In the genomic region with DNA sequence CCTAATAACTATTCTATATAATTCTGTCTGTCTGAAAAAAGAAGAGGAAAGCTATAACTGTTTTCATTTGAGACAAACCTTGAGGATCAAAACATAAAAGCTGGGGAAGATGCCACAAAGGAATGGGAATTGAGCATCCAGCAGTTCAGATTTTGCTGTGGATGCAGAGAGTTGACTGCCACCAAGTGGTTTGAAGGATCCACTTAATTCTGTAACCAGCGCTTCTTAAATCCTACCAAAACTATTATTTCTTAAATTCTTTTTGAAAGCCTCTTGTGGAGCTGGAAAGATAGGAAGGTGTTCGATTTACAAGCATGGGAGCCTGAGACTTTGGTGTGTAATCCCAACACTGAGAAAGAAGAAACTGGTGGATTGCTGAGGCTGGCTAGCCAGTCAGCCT, we compare ENCODE assay signal across 13 mouse cellular contexts.
DNase-seq lines count a peak whose midpoint lies in the region; ATAC-seq and TF ChIP-seq lines count a peak whose summit lies in the region.
"Had no signal": no experiment of that assay in that cellular context is flagged by ENCODE, and none has a peak within 500 bp of the region (broad histone marks: within the 10 kb centered on the region; RNA-seq: fewer than 3 reads in every experiment).

No protein-coding gene starts in this region.

- no peaks in the 10 kb centered on the region for H3K27me3 ChIP-seq in forebrain, postnatal 0 days (ENCODE audit: insufficient read depth, low read length)
- H3K27me3 ChIP-seq in forebrain, embryonic 11.5 days (ENCODE audit: control insufficient read depth, insufficient read depth, low read length) = no peaks in the 10 kb centered on the region
- H3K27me3 ChIP-seq: hindbrain, embryonic 15.5 days; neural tube, embryonic 13.5 days had no signal

- 72% methylated on average over 2 of the region's 2 CpGs for WGBS in forebrain, postnatal 0 days
- WGBS in forebrain, embryonic 11.5 days = 86% methylated on average over 2 of the region's 2 CpGs

- no peak overlapping the region for H3K4me2 ChIP-seq in forebrain, postnatal 0 days (ENCODE audit: low read depth)
- H3K4me2 ChIP-seq in forebrain, embryonic 11.5 days (ENCODE audit: low read depth, low read length, severe bottlenecking) = no peak overlapping the region
- H3K4me2 ChIP-seq: hindbrain, embryonic 15.5 days; neural tube, embryonic 13.5 days had no signal

- no peaks in the 10 kb centered on the region for H3K9me3 ChIP-seq in forebrain, postnatal 0 days (ENCODE audit: low read length)
- H3K9me3 ChIP-seq in forebrain, embryonic 11.5 days (ENCODE audit: control insufficient read depth, low read length) = no peaks in the 10 kb centered on the region
- H3K9me3 ChIP-seq: hindbrain, embryonic 15.5 days; neural tube, embryonic 13.5 days had no signal

- no peaks in the 10 kb centered on the region for H3K36me3 ChIP-seq in forebrain, postnatal 0 days (ENCODE audit: insufficient read depth)
- no peaks in the 10 kb centered on the region for H3K36me3 ChIP-seq in forebrain, embryonic 11.5 days (ENCODE audit: control insufficient read depth, insufficient read depth, low read length)
- H3K36me3 ChIP-seq: hindbrain, embryonic 15.5 days; neural tube, embryonic 13.5 days had no signal

- no peaks in the 10 kb centered on the region for H3K4me1 ChIP-seq in forebrain, postnatal 0 days (ENCODE audit: insufficient read depth)
- H3K4me1 ChIP-seq in forebrain, embryonic 11.5 days (replicated peaks; ENCODE audit: control insufficient read depth, insufficient read depth, low read length) = no peaks in the 10 kb centered on the region
- H3K4me1 ChIP-seq: hindbrain, embryonic 15.5 days; neural tube, embryonic 13.5 days had no signal

- H3K4me3 ChIP-seq in forebrain, postnatal 0 days (ENCODE audit: low read depth, low read length) = no peak overlapping the region
- no peak overlapping the region for H3K4me3 ChIP-seq in forebrain, embryonic 11.5 days (ENCODE audit: low read depth, low read length)
- H3K4me3 ChIP-seq in layer of hippocampus, adult 2 months = no peak overlapping the region
- H3K4me3 ChIP-seq: hindbrain, embryonic 15.5 days; neural tube, embryonic 13.5 days had no signal

- H3K27ac ChIP-seq in forebrain, postnatal 0 days (ENCODE audit: low read depth, low read length) = no peak overlapping the region
- no peak overlapping the region for H3K27ac ChIP-seq in forebrain, embryonic 11.5 days (ENCODE audit: low read depth, low read length)
- H3K27ac ChIP-seq in layer of hippocampus, adult 2 months = no peak overlapping the region
- H3K27ac ChIP-seq: hindbrain, embryonic 15.5 days; neural tube, embryonic 13.5 days had no signal

- peak; percentile 76 for TF ChIP-seq CTCF in forebrain, postnatal 0 days (IDR thresholded peaks at IDR 0.05; ENCODE audit: low read depth)
- TF ChIP-seq CTCF in layer of hippocampus, adult 2 months (conservative IDR thresholded peaks at IDR 0.05) = peak; percentile 83

- peak; percentile 77 for DNase-seq in forebrain, postnatal 0 days
- DNase-seq in forebrain, embryonic 11.5 days (ENCODE audit: low spot score) = no peak
- DNase-seq in layer of hippocampus, adult 2 months (ENCODE audit: low spot score in 2 of 2) = peak; percentile 18 to 29
- DNase-seq in layer of hippocampus, adult 9-11 months = no peak
- DNase-seq in right cerebral cortex, postnatal 10 days (ENCODE audit: low spot score in 2 of 2) = peak; percentile 45 to 48
- DNase-seq in right cerebral cortex, postnatal 4 days = no peak
- DNase-seq in spleen, adult 12 weeks (ENCODE audit: low spot score) = no peak
- no peak for DNase-seq in thymus, postnatal 36 days
- DNase-seq: cerebellum, postnatal 25 days; liver; thymus, postnatal 4 days had no signal

- no peak overlapping the region for H3K9ac ChIP-seq in forebrain, postnatal 0 days
- no peak overlapping the region for H3K9ac ChIP-seq in forebrain, embryonic 11.5 days (ENCODE audit: low read length)
- H3K9ac ChIP-seq: hindbrain, embryonic 15.5 days; neural tube, embryonic 13.5 days had no signal

- ATAC-seq in forebrain, postnatal 0 days = peak; percentile 71; the same call in 1 of the 2 replicates
- ATAC-seq in forebrain, embryonic 11.5 days (replicated peaks; ENCODE audit: low FRiP score) = no peak

Comparison
In these comparisons a context has a peak if more than half of its experiments do, and no peak if none do; other contexts are left out.
1. DNase-seq: peak in forebrain, postnatal 0 days (single experiment), layer of hippocampus, adult 2 months (2 of 2) and right cerebral cortex, postnatal 10 days (2 of 2); none in forebrain, embryonic 11.5 days (single experiment), layer of hippocampus, adult 9-11 months (single experiment), right cerebral cortex, postnatal 4 days (single experiment), spleen, adult 12 weeks (single experiment) and thymus, postnatal 36 days (0 of 2).